Mouse (Mus musculus) gastrocnemius, adult 2 months (tissue): ENCODE measurements around the gene Gm10065. TPM values are rescaled to one million over a fixed set of nuclear protein-coding genes. Genes with fewer than 3 reads are reported as not detected.
"Not testable (repeated sequence)": the region's sequence is repeated elsewhere in the genome, so short reads cannot be mapped to it uniquely, and the experiment has no call there.

Source experiments
- DNase-seq: peaks from one replicate; pipeline ENCODE4 v3.0.0; 2022
- H3K27ac ChIP-seq: fragments of 200-600 bp; 2 replicates; pipeline ENCODE4 v1.8.1; 2022; ENCODE audit warnings: mild to moderate bottlenecking
- H3K4me3 ChIP-seq: fragments of 200-600 bp; 2 replicates; pipeline ENCODE4 v1.8.1; 2022; ENCODE audit warnings: mild to moderate bottlenecking, moderate library complexity
- CTCF ChIP-seq: fragments of 200-600 bp; IDR thresholded peaks from 2 replicates; pipeline ENCODE4 v1.8.1; 2022; ENCODE audit warnings: antibody characterized with exemption, mild to moderate bottlenecking, moderate library complexity
- intact Hi-C: fragments of 180-260 bp; cut with DNase I; formaldehyde crosslinking; loops from one replicate; pipeline ENCODE4 v1.15.1; 2025
- long read RNA-seq, 2 experiments: library from polyadenylated mRNA; stranded (forward); transcript quantifications; one replicate each; pipeline ENCODE4 v2.0.0; 2021
- total RNA-seq, 2 experiments: library from RNA; stranded (reverse); gene quantifications; 2 replicates each; pipeline ENCODE4 v1.2.3; 2021

The Gm10065 gene
- total RNA-seq: not detected
- long read RNA-seq, experiment 1: 0 reads
- long read RNA-seq, experiment 2: 0 reads

- intact Hi-C loops: loop anchor here (10.0 kb wide), 1 partner anchor 56 kb away; the partner anchor contains the start of gene Zkscan8
- Histone ChIP-seq H3K4me3 (peak within 1 kb of the TSS; percentile 85), H3K27ac (peak within 1 kb of the TSS; percentile 86)
- DNase-seq: peak; percentile 65
These were observed at the start of gene Gm10065, which contains the start of gene Zkscan4 for GRCm38 (mm10) chr13:21478759-21479670. Gene Gm10065, minus strand, starts transcription at chr13:21479441. Gene Zkscan4, plus strand, starts transcription at chr13:21478907.

- intact Hi-C loops: loop anchor here (1.0 to 2.0 kb wide), 3 partner anchors 25 to 103 kb away; partner anchors contain the start of genes Zkscan3 and Zkscan8
- TF ChIP-seq CTCF: no peak
These were observed 27.0 kb upstream of the Gm10065 start for GRCm38 (mm10) chr13:21506221-21506649.

GRCm38 (mm10) chr13:21502296-21502695, 23.1 kb upstream of the Gm10065 start:
- no peak for DNase-seq
- H3K27ac ChIP-seq: no peak overlapping the region
- intact Hi-C loops: no loop called here
- H3K4me3 ChIP-seq: no peak overlapping the region
- no peak for TF ChIP-seq CTCF

More at GRCm38 (mm10) chr13:21506221-21506649, 27.0 kb upstream of the Gm10065 start:
- Histone ChIP-seq H3K4me3 (peak overlapping the region; percentile 80), H3K27ac (peak overlapping the region; percentile 93)
- peak; percentile 88 for DNase-seq

- DNase-seq, intact Hi-C loops: not testable (repeated sequence)
These were observed 21.9 kb upstream of the Gm10065 start, which contains the start of gene Gm11273 for GRCm38 (mm10) chr13:21501182-21501581. Gene Gm11273, minus strand, starts transcription at chr13:21501418.

GRCm38 (mm10) chr13:21495080-21495479, 15.8 kb upstream of the Gm10065 start, which contains the start of gene AK157302:
Gene AK157302, plus strand, starts transcription at chr13:21495223.
- intact Hi-C loops: no loop called here
- peak; percentile 50 for DNase-seq
- H3K27ac ChIP-seq: peak within 1 kb of the TSS; percentile 63
- TF ChIP-seq CTCF: no peak
- peak within 1 kb of the TSS; percentile 51 for H3K4me3 ChIP-seq

More at GRCm38 (mm10) chr13:21501182-21501581, 21.9 kb upstream of the Gm10065 start, which contains the start of gene Gm11273:
- not testable (repeated sequence) for H3K27ac ChIP-seq, H3K4me3 ChIP-seq

- DNase-seq: no peak
- Histone ChIP-seq H3K4me3 (no peak overlapping the region), H3K27ac (no peak overlapping the region)
- no peak for TF ChIP-seq CTCF
- intact Hi-C loops: no loop called here
These were observed 13.6 kb upstream of the Gm10065 start for GRCm38 (mm10) chr13:21492847-21493246.

GRCm38 (mm10) chr13:21486881-21487280, 7.6 kb upstream of the Gm10065 start:
- Histone ChIP-seq H3K4me3 (no peak overlapping the region), H3K27ac (no peak overlapping the region)
- no peak for DNase-seq
- no peak for TF ChIP-seq CTCF
- intact Hi-C loops: no loop called here

GRCm38 (mm10) chr13:21472427-21472826, 6.8 kb downstream of the Gm10065 start:
- intact Hi-C loops: loop anchor here (10.0 kb wide), 1 partner anchor 62 kb away; the partner anchor contains the start of gene Zkscan8
- no peak for TF ChIP-seq CTCF
- no peak for DNase-seq
- H3K27ac ChIP-seq: no peak overlapping the region
- H3K4me3 ChIP-seq: no peak overlapping the region

GRCm38 (mm10) chr13:21469097-21469496, 10.1 kb downstream of the Gm10065 start:
- no peak for TF ChIP-seq CTCF
- intact Hi-C loops: no loop called here
- DNase-seq: no peak
- Histone ChIP-seq H3K27ac (no peak overlapping the region), H3K4me3 (peak overlapping the region; percentile 86)

- no peak for TF ChIP-seq CTCF
- intact Hi-C loops: no loop called here
These were observed 10.9 kb downstream of the Gm10065 start, which contains the start of gene Nkapl for GRCm38 (mm10) chr13:21468061-21469019. Gene Nkapl, minus strand, starts transcription at chr13:21468509.

GRCm38 (mm10) chr13:21467336-21467735, 11.9 kb downstream of the Gm10065 start:
- DNase-seq: no peak
- Histone ChIP-seq H3K4me3 (no peak overlapping the region), H3K27ac (no peak overlapping the region)
- no peak for TF ChIP-seq CTCF
- intact Hi-C loops: no loop called here

More at GRCm38 (mm10) chr13:21468061-21469019, 10.9 kb downstream of the Gm10065 start, which contains the start of gene Nkapl:
- peak; percentile 90 for DNase-seq
- Histone ChIP-seq H3K4me3 (peak within 1 kb of the TSS; percentile 86), H3K27ac (peak within 1 kb of the TSS; percentile 86)

GRCm38 (mm10) chr13:21462516-21462915, 16.7 kb downstream of the Gm10065 start:
- H3K27ac ChIP-seq, DNase-seq, intact Hi-C loops, H3K4me3 ChIP-seq: not testable (repeated sequence)
